Mouse (Mus musculus) E14TG2a.4 (cell line): ENCODE results near the gene Atrnl1.

ENCODE experiments used
- H3K27me3 ChIP-seq: 2 replicates; pipeline ENCODE4 v1.6.1; 2014; ENCODE audit warnings: low read length, control low read depth; ENCODE audit not compliant: insufficient read depth
- H3K36me3 ChIP-seq: 2 replicates; pipeline ENCODE4 v1.6.1; 2014; ENCODE audit warnings: low read length, control low read depth; ENCODE audit not compliant: insufficient read depth
- H3K4me1 ChIP-seq: replicated peaks from 2 replicates; pipeline ENCODE4 v1.6.1; 2014; ENCODE audit warnings: low read depth, low read length, control low read depth
- H3K4me3 ChIP-seq: replicated peaks from 2 replicates; pipeline ENCODE4 v1.5.1; 2014; ENCODE audit warnings: mild to moderate bottlenecking, low read length
- H3K9me3 ChIP-seq: 2 replicates; pipeline ENCODE4 v1.6.1; 2014; ENCODE audit warnings: low read length, control low read depth
- CTCF ChIP-seq: conservative IDR thresholded peaks from 2 replicates; pipeline ENCODE4 v1.5.1; 2014; ENCODE audit warnings: low read length
- NANOG ChIP-seq: IDR thresholded peaks from 2 replicates; pipeline ENCODE4 v1.6.1; 2014; ENCODE audit warnings: borderline replicate concordance, low read length, mixed read lengths
- POU5F1 ChIP-seq: IDR thresholded peaks from 2 replicates; pipeline ENCODE4 v1.6.1; 2014; ENCODE audit warnings: low read length, borderline replicate concordance

Gene Atrnl1

DNA sequence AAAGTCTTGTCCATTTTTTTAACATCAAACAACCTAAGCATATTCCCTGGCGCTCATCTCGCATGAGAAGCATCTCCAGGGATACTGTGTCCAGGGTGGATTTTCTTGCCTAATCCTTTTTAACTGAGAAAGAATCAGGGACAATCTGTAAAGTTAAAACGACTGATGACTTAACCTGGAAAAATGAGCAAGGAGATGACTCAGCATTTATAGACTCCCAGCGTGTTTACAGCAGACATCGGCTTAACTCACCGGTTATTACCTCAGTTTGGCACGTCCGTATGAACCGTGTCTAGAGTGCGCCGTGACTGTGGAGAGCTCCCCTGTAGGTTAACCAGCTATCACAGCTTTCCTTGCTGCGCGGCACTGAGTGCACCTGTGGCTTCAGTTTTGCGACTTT, 141.4 kb downstream of the Atrnl1 start:
- no peak for TF ChIP-seq CTCF
- no peak for TF ChIP-seq NANOG

DNA sequence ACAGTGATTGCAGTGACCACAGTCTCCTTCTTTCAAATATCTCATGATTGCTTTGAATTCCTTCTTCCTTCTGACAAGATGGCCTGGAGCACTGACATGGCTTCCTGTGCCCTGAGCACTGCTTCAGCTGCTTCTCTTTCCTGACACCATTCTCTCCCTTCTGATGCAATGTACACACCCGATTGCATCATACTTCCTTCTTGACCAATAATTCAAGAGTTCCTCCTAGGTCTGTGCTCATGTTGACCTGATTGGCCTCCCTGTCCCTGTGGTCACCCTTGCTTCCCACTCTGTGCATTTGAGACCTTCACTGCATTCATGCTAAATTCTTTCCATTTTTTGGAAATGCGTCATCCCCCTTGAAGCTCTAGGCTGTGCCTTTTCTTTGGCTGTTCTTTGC, 151.7 kb downstream of the Atrnl1 start:
- no peak overlapping the region for H3K4me3 ChIP-seq
- H3K36me3 ChIP-seq = no peaks in the 10 kb centered on the region
- H3K4me1 ChIP-seq = peaks cover 10% of the 10 kb centered on the region; the same call in 1 of the 2 replicates
- TF ChIP-seq CTCF (no peak), POU5F1 (no peak), NANOG (no peak)
- H3K9me3 ChIP-seq = no peaks in the 10 kb centered on the region; the same call in 1 of the 2 replicates
- no peaks in the 10 kb centered on the region for H3K27me3 ChIP-seq

More for the DNA sequence above, 141.4 kb downstream of the Atrnl1 start:
- Histone ChIP-seq H3K36me3 (no peaks in the 10 kb centered on the region), H3K27me3 (no peaks in the 10 kb centered on the region), H3K9me3 (no peaks in the 10 kb centered on the region), H3K4me1 (no peaks in the 10 kb centered on the region), H3K4me3 (no peak overlapping the region)

DNA sequence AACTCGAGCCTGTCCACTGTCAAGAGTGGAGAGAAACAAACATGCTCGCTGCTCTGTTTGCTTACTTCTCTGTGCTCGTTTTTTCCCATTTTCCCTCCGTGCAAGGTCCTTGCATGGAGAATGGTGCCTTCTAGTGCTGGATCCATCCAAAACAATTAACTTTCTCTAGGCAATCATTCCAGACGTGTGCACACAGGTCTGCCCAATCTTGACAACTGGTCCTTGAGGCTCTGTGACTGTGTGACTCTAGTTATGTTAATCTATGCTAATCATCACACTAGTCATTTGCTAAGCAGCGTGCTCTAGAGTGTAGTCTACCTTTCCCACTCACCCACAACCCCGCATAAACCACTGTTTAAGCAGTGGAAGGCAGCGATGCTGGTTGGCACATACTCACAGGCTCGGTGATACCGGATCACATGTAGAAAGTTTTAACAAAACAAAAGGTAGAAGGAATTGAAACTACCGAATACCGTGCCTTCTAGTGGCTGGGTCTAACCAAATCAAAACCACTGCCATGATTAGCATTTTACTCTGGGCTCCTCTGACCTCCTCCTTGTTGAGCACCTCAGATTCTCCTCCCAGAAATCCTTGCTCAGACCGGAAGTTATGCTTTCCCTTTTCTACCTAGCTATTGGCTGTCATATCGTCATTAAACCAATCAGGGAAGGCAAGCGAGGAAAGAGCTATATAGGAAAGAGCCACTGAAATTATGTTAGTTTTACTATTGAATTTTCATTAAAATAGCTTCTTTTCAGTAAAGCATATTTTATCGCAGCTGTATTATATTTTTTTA, 153.9 kb downstream of the Atrnl1 start:
- H3K9me3 ChIP-seq = no peaks in the 10 kb centered on the region; the same call in 1 of the 2 replicates
- H3K4me3 ChIP-seq = no peak overlapping the region
- TF ChIP-seq CTCF (no peak), POU5F1 (0 out of 2 replicates have a peak, but pooled peaks have one; percentile 18), NANOG (no peak)
- H3K27me3 ChIP-seq = no peaks in the 10 kb centered on the region
- H3K4me1 ChIP-seq = peaks cover 20% of the 10 kb centered on the region
- no peaks in the 10 kb centered on the region for H3K36me3 ChIP-seq

- Histone ChIP-seq H3K4me3 (no peak overlapping the region), H3K36me3 (no peaks in the 10 kb centered on the region), H3K27me3 (no peaks in the 10 kb centered on the region), H3K4me1 (peaks cover 20% of the 10 kb centered on the region), H3K9me3 (no peaks in the 10 kb centered on the region; the same call in 1 of the 2 replicates)
- TF ChIP-seq NANOG (no peak), CTCF (no peak), POU5F1 (no peak)
Observed at GRCm38 (mm10) chr19:57767051-57767450, 156.2 kb downstream of the Atrnl1 start.

GRCm38 (mm10) chr19:57768661-57769060, 157.8 kb downstream of the Atrnl1 start:
- Histone ChIP-seq H3K36me3 (no peaks in the 10 kb centered on the region), H3K9me3 (no peaks in the 10 kb centered on the region; the same call in 1 of the 2 replicates), H3K27me3 (no peaks in the 10 kb centered on the region), H3K4me3 (peak overlapping the region; percentile 24; the same call in 1 of the 2 replicates), H3K4me1 (peaks cover 20% of the 10 kb centered on the region)
- no peak for TF ChIP-seq NANOG
- no peak for TF ChIP-seq POU5F1
- no peak for TF ChIP-seq CTCF

DNA sequence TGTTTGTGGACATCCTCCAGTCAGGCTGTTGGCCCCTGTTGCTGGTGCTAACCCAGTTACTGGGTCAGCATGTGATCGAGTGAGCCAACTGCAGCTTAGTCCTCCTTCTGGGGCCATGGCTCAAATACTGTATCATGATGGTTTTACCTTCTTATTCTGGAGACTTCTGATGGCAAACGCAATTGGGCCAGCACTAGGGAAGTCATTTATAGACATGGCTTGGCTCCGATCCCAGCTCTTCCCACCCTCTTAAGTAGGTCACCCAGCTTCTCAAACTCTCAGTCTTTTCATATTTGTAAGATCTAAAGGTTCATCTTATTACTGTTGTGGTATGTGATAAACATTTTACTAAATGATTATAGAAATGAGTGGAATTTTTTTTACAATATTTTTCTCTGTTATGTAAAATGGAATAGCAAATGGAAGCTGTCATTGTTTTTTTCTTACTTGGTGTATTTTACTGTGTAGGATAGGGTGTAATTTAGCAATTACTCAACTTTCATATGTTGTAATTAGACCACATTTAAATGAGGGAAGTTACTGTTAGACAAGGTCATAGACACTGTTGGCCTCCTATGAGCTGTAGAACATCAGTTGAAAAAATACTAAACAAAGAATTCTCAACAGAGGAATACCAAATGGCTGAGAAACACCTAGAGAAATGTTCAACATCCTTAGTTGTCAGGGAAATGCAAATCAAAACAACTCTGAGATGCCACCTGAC, 171.7 kb downstream of the Atrnl1 start:
- TF ChIP-seq CTCF (no peak), NANOG (no peak), POU5F1 (no peak)
- no peaks in the 10 kb centered on the region for H3K27me3 ChIP-seq
- H3K36me3 ChIP-seq = no peaks in the 10 kb centered on the region
- no peak overlapping the region for H3K4me3 ChIP-seq
- H3K9me3 ChIP-seq = no peaks in the 10 kb centered on the region
- no peaks in the 10 kb centered on the region for H3K4me1 ChIP-seq

- Histone ChIP-seq H3K4me1 (no peaks in the 10 kb centered on the region), H3K9me3 (no peaks in the 10 kb centered on the region), H3K36me3 (no peaks in the 10 kb centered on the region), H3K4me3 (no peak overlapping the region), H3K27me3 (no peaks in the 10 kb centered on the region)
- no peak for TF ChIP-seq POU5F1
- TF ChIP-seq CTCF = no peak
- TF ChIP-seq NANOG = no peak
Observed at GRCm38 (mm10) chr19:57786699-57787098, 175.9 kb downstream of the Atrnl1 start.

GRCm38 (mm10) chr19:57802207-57802606, 191.4 kb downstream of the Atrnl1 start:
- no peaks in the 10 kb centered on the region for H3K9me3 ChIP-seq
- no peak for TF ChIP-seq POU5F1
- TF ChIP-seq NANOG = no peak
- TF ChIP-seq CTCF = no peak
- H3K36me3 ChIP-seq = no peaks in the 10 kb centered on the region
- H3K4me1 ChIP-seq = no peaks in the 10 kb centered on the region
- no peak overlapping the region for H3K4me3 ChIP-seq
- H3K27me3 ChIP-seq = no peaks in the 10 kb centered on the region

DNA sequence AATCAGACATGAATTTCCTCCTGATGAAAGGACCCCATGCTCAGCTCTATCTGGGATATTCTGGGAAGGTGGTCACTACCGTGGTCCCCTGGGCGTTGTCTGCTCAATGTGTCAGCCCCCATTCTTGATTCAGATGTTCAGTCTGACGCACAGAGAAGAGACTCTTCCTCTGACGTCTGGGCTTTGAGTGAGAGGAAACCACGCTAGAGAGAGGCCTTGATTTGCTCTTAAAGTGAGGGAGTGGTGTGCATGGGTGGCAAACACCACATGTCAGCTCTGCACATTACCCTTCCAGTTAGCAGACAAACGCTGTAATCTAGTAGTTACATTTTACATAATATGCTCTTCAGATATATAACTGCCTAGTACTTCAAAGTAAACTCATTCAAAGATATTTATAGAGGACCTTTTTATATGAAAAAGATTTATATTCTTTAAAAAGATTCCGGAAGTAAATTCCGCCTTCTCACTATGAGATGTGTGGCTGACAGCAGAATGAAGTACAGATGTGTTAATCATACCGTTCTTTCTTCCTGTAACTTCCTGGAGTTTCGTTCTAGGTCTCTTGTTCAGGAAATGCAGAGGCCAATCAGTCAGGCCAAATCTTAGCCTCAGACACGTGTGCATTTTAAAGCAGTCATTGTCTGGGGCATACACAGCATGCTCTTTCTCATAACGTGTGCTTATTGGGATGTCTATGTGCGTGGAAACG, 192.1 kb downstream of the Atrnl1 start:
- H3K27me3 ChIP-seq = no peaks in the 10 kb centered on the region
- H3K4me3 ChIP-seq = no peak overlapping the region
- H3K9me3 ChIP-seq = no peaks in the 10 kb centered on the region
- H3K36me3 ChIP-seq = no peaks in the 10 kb centered on the region
- no peaks in the 10 kb centered on the region for H3K4me1 ChIP-seq
- no peak for TF ChIP-seq POU5F1
- no peak for TF ChIP-seq CTCF
- TF ChIP-seq NANOG = no peak
